Mouse (Mus musculus) adrenal gland, adult 18-20 months (tissue): ENCODE measurements around the gene Nrap. TPM values are rescaled to one million over a fixed set of nuclear protein-coding genes. Genes with fewer than 3 reads are reported as not detected.

Experiments
- DNase-seq, 2 experiments: peaks; one replicate each; pipeline ENCODE4 v3.0.0; 2021 to 2022; ENCODE audit warnings: low spot score in 2 of 2
- total RNA-seq, 2 experiments: library from RNA; stranded (reverse); gene quantifications; 1 replicate in 1 of 2; 2 replicates in 1 of 2; pipeline ENCODE4 v1.2.3; 2021

Nrap gene
- total RNA-seq, 2 experiments from 2014 or later, result 0.96 TPM; not detected in 1

DNA sequence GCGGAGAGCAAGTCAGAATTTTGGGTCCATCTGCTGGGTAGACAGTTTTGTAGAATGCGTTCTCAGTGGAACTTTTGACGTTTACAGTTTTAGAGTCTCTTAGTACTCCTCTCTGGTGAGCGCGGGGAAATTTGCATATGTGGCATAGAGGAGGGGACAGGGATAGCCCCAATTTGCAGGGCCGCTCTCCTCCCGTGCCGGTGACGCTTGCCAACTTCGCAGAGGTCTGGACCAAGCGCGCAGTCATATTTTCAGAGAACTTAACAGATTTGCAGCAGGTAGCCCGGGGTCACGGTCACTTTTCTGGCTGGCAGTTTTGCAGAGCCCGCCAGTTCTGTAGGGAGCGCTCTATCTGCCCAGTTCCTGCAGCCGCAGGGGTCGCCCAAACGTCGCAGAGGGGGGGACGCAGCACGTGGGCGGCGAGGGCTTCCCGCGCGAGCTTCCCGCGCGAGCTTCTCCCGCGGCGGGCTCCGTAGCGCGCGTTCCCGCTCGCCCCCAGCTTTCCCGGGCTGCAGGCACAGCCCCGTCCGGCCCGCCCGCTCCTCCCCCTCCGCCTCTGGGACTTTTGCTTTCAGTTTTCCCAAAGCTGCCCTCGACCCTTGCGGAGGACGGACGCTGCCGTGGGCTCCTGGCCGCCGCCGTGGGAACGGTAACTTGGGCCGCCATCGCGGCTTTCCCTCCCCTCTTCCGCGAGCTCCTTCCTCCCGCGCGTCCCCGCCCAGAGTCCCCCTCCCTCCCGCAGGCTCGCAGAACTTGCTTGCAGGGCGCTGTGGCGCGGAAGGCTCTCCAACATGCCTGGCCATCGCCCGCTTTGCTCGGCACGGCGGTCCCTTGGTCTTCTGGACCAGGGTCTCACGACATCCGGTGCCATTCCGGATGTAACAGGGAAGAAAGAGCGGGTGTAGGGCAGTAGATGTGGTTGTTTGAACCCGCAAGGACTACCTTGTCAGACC, 7.1 kb upstream of the Nrap start, which contains the start of gene Casp7:
TSS of gene Casp7 (plus strand) at position 461 of the 953 bp plus-strand sequence.
- peak; percentile 62 to 64 for DNase-seq

GRCm38 (mm10) chr19:56396227-56396626, 6.4 kb upstream of the Nrap start:
- DNase-seq, result no peak

GRCm38 (mm10) chr19:56395183-56395935, 5.5 kb upstream of the Nrap start:
- DNase-seq, result no peak

- DNase-seq, result no peak
Measured at GRCm38 (mm10) chr19:56393311-56393866, 3.6 kb upstream of the Nrap start.

GRCm38 (mm10) chr19:56391307-56392046, 1.6 kb upstream of the Nrap start:
- DNase-seq, result no peak

GRCm38 (mm10) chr19:56389176-56389575, 661 bp downstream of the Nrap start:
- no peak for DNase-seq

- no peak for DNase-seq
Measured at GRCm38 (mm10) chr19:56387726-56388302, 2.0 kb downstream of the Nrap start.

DNA sequence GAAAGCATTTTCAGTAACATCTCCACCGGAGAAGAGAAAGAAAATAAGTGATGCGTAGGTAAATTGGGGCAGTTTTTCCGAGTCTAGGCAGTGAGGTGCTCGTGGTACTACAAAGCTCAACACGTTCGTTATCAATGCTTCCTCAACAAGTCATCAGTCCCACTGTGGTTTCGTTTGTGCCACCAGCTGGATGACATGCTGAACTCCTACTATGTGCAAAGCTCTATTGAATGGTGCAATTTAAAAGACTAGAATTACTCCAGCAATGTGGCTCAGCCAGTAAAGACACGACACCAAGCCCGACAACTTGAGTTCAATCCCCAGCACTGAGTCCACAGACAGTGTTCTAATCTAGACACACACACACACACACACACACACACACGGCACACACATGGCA, 3.7 kb downstream of the Nrap start:
- DNase-seq, result no peak

DNA sequence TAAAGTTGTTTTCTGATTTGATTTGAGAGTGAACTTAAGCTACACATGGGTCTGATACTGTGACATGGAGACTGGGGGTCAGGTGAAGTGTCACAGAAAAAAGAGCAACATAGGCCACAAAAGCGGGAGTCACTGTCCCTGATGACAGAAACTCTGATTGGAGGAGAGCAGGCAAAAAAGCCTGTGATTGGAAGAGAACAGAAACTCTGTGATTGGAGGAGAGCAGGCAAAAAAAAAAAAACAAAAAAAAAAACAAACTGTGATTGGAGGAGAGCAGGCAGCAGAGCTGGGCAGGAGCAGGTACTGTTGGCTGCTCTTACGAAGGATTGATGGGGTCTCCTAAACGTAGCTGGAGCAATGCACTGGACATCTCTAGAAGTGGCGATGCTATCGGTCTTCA, 4.3 kb downstream of the Nrap start:
- no peak for DNase-seq

DNA sequence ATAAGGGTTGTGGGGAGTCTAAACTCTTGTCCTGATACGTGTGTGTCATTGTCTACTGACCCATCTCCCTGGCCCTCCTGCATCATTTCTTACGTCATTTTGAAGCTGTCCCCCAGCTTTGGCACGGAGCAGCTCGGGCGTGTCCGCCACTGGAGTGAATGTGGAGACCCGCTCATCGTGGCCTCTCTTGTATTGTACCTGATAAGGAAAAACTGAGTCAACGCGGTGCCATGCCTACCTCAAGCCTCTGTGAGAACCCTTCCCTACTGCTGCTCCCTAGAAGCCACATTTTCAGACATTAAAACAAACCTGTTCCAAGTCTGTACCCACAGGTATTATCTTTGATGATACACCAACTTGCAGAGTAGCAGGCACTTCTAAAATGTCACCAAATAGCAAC, 8.4 kb downstream of the Nrap start:
- no peak for DNase-seq

DNA sequence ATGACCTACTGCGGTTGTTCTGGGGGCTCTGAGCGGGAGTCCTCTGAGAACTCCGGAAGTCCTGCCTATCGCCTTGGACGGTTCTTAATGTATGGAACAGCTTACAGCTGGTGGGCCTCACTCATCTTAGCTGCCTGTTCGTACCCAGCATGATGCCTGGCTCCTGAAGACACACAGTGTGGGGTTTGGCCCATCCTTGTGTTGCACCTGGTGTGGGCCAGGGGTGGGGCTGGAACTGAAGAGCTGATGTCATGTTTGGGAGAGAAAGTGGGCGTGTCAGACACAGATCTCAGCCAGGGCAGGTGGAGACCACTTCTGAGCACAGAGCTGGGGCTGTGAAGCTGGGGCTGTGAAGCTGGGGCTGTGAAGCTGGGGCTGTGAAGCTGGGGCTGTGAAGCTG, 9.5 kb downstream of the Nrap start:
- no peak for DNase-seq

- no peak for DNase-seq
Measured at GRCm38 (mm10) chr19:56378554-56379172, 11.2 kb downstream of the Nrap start.

DNA sequence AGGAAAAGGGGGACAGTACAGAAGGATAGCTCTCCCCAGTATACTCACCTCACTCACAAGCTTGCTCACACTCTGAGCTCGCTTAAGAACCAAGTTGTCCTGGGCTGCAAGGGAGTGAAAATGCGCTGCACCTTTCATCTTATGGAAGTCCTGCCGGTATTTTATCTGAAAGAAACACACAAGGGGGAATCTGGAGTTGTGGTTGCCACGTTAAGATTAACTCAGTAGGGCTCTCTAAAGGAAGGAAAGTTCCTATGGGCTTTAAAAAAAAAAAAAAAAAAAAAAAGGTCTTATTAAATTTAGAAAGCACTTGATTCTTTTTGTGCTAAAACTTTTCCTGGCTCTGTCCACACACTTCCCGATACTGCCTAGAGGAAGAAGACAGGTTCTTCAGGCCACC, 11.8 kb downstream of the Nrap start:
- DNase-seq, result no peak

GRCm38 (mm10) chr19:56374011-56374410, 15.8 kb downstream of the Nrap start:
- DNase-seq, result no peak

DNA sequence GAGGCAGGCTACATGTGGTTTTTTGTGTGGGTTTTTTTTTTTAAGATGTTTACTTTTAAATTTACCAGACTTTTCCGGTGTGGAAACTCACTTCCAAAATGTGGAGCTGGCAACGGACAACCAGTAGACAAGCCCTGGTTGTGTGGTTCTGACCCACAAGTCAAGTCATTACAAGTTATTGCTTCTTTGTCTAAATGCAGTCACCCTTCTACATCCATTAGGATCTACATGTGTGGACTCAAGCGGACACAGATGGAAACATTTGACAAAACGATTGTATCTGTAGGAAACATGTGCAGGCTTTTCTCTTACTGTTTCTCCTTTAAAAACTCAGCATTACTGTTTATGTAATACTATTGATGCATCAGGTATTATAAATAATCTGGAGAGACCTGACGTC, 16.6 kb downstream of the Nrap start:
- DNase-seq, result no peak

GRCm38 (mm10) chr19:56372226-56372625, 17.6 kb downstream of the Nrap start:
- no peak for DNase-seq

DNA sequence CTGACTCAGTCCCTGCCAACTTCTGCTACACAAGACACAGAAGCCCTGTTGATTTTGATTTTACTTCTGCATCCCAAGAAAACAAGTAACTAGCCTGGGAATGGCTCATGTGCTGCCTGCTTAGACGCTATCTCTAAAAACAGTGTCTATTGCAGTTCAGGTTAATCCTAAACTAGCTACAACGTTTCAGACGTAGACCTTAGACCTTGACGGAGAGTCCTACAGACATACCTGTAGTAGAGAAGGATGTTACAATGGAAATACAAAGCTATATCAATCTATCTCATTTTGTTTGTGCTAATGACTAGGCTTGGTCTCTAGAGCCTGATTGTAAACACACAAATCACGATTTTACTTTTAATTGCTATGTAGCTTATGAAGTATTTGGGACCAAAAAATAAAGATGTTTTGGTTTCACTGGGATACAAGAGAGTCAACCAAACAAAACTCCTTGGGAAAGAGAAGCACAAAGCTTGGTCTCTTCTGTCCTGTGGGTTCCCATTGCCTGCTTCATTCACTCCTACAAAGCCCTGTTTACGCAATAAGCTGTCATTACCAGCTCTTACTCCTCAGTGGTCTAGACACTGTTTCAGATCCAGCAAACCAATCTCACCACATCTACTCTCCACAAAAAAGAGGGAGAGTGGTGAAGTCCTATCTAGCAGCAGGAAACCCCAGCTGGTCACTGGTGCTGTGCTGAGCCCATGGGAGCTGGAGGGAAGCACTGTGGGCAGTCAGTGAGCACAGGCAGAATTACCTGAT, 19.3 kb downstream of the Nrap start:
- DNase-seq, result no peak

- DNase-seq, result no peak
Measured at GRCm38 (mm10) chr19:56368912-56369311, 20.9 kb downstream of the Nrap start.

- DNase-seq, result no peak
Measured at GRCm38 (mm10) chr19:56367778-56368177, 22.1 kb downstream of the Nrap start.
